Mouse (Mus musculus) ES-E14 (cell line): ENCODE measurements at regions not wholly inside any gene's neighbourhood (a gene's known extent, or its start where the extent isn't known, plus 50 kb on each side); places are given as distances from the start of the nearest gene placed in this dataset.

Experiments used
- DNase-seq: peaks from one replicate; pipeline ENCODE4 v3.0.0-alpha.2; 2013; ENCODE audit warnings: low read depth, low spot score
- H3K27ac ChIP-seq: 2 replicates; pipeline ENCODE4 v1.5.1; 2012; ENCODE audit warnings: low read depth, mild to moderate bottlenecking, low read length, moderate library complexity, mixed read lengths; ENCODE audit not compliant: poor library complexity, insufficient read depth, severe bottlenecking
- H3K36me3 ChIP-seq: 2 replicates; pipeline ENCODE4 v1.6.1; 2012; ENCODE audit warnings: mild to moderate bottlenecking, low read length, moderate library complexity, mixed read lengths; ENCODE audit not compliant: control insufficient read depth, poor library complexity, insufficient read depth, severe bottlenecking
- H3K4me1 ChIP-seq, 2 experiments: fragments of 150-350 bp in 1 of 2; sonication (generic) in 1 of 2; 2 replicates each; pipeline ENCODE4 v1.6.1; 2012; ENCODE audit warnings: low read length in 2 of 2, mild to moderate bottlenecking in 1 of 2, mixed read lengths in 1 of 2; ENCODE audit not compliant: control insufficient read depth in 2 of 2, insufficient read depth in 2 of 2, poor library complexity in 1 of 2
- H3K4me3 ChIP-seq, 2 experiments: fragments of 150-350 bp in 1 of 2; sonication (generic) in 1 of 2; 2 replicates each; pipeline ENCODE4 v1.5.1; 2012; ENCODE audit warnings: low read length in 2 of 2, low read depth in 1 of 2, mild to moderate bottlenecking in 1 of 2, mixed read lengths in 1 of 2; ENCODE audit not compliant: insufficient read depth in 1 of 2, poor library complexity in 1 of 2, severe bottlenecking in 1 of 2
- H3K9ac ChIP-seq: 2 replicates; pipeline ENCODE4 v1.6.1; 2012; ENCODE audit warnings: low read depth, mild to moderate bottlenecking, low read length, mixed read lengths; ENCODE audit not compliant: poor library complexity, insufficient read depth, severe bottlenecking
- H3K9me3 ChIP-seq: fragments of 150-350 bp; sonication (generic); 2 replicates; pipeline ENCODE4 v1.6.1; 2012; ENCODE audit warnings: low read depth, mild to moderate bottlenecking, low read length; ENCODE audit not compliant: control insufficient read depth, insufficient read depth
- CHD2 ChIP-seq: IDR thresholded peaks from 2 replicates; pipeline ENCODE4 v1.6.1; 2014; ENCODE audit warnings: mild to moderate bottlenecking, low read depth, low read length, inconsistent platforms
- HCFC1 ChIP-seq: IDR thresholded peaks from 2 replicates; pipeline ENCODE4 v1.6.1; 2012; ENCODE audit warnings: low read length, inconsistent platforms, borderline replicate concordance; ENCODE audit not compliant: insufficient read depth
- MAFK ChIP-seq: IDR thresholded peaks from 2 replicates; pipeline ENCODE4 v1.6.1; 2014; ENCODE audit warnings: mild to moderate bottlenecking, low read depth, low read length, inconsistent platforms; ENCODE audit not compliant: insufficient read depth
- ZC3H11A ChIP-seq: IDR thresholded peaks from 2 replicates; pipeline ENCODE4 v1.6.1; 2012; ENCODE audit warnings: low read depth, mild to moderate bottlenecking, inconsistent platforms, low read length, borderline replicate concordance
- ZNF384 ChIP-seq: IDR thresholded peaks from 2 replicates; pipeline ENCODE4 v1.6.1; 2012; ENCODE audit warnings: low read depth, low read length, inconsistent platforms
- in situ Hi-C, 2 experiments: fragments of 600-800 bp; cut with MboI; formaldehyde crosslinking; loops; one replicate each; pipeline ENCODE4 v1.15.1; 2025; ENCODE audit warnings: low sequenced_read_pairs in 2 of 2, inconsistent platforms in 1 of 2; ENCODE audit not compliant: unreplicated experiment in 2 of 2

DNA sequence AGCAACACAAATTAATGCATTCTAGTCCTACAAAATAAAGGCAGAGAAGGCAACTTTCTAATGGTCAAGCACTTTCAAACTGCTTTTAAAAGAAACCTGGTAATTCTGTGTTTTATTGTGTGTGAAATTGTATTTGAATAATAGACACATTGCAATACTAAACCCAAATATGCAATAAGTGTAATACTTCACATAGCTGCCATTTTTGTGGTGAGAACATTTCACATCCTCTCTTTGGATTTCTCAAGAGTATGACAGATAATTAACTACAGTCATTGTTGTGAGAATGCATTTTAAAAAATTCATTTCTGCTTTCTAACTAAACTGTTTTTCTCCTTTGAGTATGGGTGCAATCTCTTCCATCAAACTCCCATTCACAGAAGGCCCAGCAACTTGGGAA lies 256.4 kb downstream of the Sema3d start:
- Histone ChIP-seq H3K27ac (no peak overlapping the region), H3K4me1 (no peaks in the 10 kb centered on the region), H3K9me3 (no peaks in the 10 kb centered on the region), H3K36me3 (no peaks in the 10 kb centered on the region), H3K9ac (no peak overlapping the region), H3K4me3 (no peak overlapping the region)
- in situ Hi-C loops = no loop called here
- no peak for DNase-seq
- no peak for TF ChIP-seq ZC3H11A
- TF ChIP-seq HCFC1 = no peak

- Histone ChIP-seq H3K9me3 (no peaks in the 10 kb centered on the region), H3K4me1 (no peaks in the 10 kb centered on the region), H3K36me3 (no peaks in the 10 kb centered on the region), H3K9ac (no peak overlapping the region), H3K27ac (no peak overlapping the region), H3K4me3 (no peak overlapping the region)
- in situ Hi-C loops = no loop called here
- no peak for DNase-seq
- no peak for TF ChIP-seq MAFK
- no peak for TF ChIP-seq CHD2
- TF ChIP-seq HCFC1 = no peak
- TF ChIP-seq ZNF384 = no peak
- no peak for TF ChIP-seq ZC3H11A
These were observed 263.1 kb downstream of the Sema3d start for GRCm38 (mm10) chr5:12646269-12646668.

DNA sequence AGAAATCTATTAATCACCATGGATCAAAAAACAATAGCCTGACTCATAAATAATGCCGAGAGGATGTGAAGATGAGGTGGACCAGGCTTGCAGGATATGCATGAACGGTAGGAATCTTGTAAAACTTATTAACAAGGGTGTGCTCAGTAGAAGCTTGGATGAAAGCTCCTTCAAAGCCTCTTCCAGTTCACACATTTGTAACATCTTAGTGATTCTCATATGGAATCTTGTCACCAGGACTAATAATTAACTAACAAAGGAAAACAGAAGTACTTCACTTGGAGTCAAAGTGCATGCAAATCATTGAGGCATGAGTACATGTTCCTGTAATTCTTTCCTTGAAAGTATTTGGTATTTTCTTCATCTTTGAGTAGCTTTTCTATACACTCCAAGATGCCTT lies 290.5 kb downstream of the Sema3d start:
- H3K4me1 ChIP-seq = no peaks in the 10 kb centered on the region
- in situ Hi-C loops = no loop called here
- H3K9me3 ChIP-seq = no peaks in the 10 kb centered on the region
- TF ChIP-seq HCFC1 (no peak), ZC3H11A (no peak)
- no peak overlapping the region for H3K9ac ChIP-seq
- no peaks in the 10 kb centered on the region for H3K36me3 ChIP-seq
- H3K4me3 ChIP-seq = no peak overlapping the region
- no peak for DNase-seq
- no peak overlapping the region for H3K27ac ChIP-seq

GRCm38 (mm10) chr5:12674134-12674533 lies 290.9 kb downstream of the Sema3d start:
- DNase-seq = no peak
- H3K4me3 ChIP-seq = no peak overlapping the region
- no peak overlapping the region for H3K9ac ChIP-seq
- in situ Hi-C loops = no loop called here
- no peaks in the 10 kb centered on the region for H3K9me3 ChIP-seq
- TF ChIP-seq ZC3H11A = no peak
- TF ChIP-seq CHD2 = no peak
- no peak for TF ChIP-seq HCFC1
- TF ChIP-seq ZNF384 = no peak
- TF ChIP-seq MAFK = no peak
- H3K27ac ChIP-seq = no peak overlapping the region
- H3K36me3 ChIP-seq = no peaks in the 10 kb centered on the region
- no peaks in the 10 kb centered on the region for H3K4me1 ChIP-seq

DNA sequence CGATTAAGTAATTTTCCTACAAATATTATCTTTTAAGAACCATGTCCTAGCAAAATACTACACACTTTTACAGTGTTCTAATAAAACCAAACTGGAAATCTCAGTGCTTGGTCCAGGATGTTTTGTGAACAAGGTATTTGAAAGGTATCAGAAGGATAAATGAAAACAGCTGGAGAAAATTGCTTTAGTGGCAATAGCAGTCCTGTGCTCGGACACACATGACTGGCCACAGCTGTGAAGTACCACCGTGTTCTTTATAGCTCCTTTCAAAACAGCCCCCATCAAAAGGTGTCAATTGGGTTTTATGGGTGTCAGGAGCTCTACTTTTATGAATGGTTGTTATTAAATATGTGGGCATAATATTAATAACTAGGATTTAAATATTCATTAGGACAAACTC lies 293.5 kb downstream of the Sema3d start:
- in situ Hi-C loops = no loop called here
- TF ChIP-seq MAFK = no peak
- TF ChIP-seq ZNF384 = no peak
- TF ChIP-seq ZC3H11A = no peak
- TF ChIP-seq HCFC1 = no peak
- no peak for TF ChIP-seq CHD2
- DNase-seq = no peak
- Histone ChIP-seq H3K9me3 (no peaks in the 10 kb centered on the region), H3K9ac (no peak overlapping the region), H3K27ac (no peak overlapping the region), H3K36me3 (no peaks in the 10 kb centered on the region), H3K4me1 (no peaks in the 10 kb centered on the region), H3K4me3 (no peak overlapping the region)
